Mouse (Mus musculus): ENCODE results near the gene Ankrd2.

DNA sequence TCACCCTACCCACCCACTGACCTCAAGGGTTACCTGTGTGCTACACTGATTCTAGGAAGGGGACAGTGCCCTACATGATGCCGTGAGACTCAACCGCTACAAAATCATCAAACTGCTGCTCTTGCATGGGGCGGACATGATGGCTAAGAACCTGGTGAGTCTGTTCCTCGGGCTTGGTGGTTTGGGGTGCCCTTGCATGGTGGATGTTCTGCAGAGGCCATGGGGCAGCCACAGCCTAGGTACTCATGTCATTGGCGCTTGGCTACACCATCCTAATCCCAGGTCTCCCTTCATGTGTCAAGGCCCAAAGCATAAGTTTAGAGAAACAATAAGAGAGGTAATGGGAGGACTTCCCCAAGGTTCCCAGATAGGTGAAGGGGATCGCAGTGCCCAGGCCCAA is 8.2 kb downstream of the Ankrd2 start:
- no peak for TF ChIP-seq CTCF (conservative IDR thresholded peaks at IDR 0.05; ENCODE audit: low read length)
- TF ChIP-seq POU5F1 (IDR thresholded peaks at IDR 0.05; ENCODE audit: borderline replicate concordance, low read length): no peak

All from E14TG2a.4 (cell line).